Mouse (Mus musculus) gastrocnemius, postnatal 25 days (tissue): ENCODE data around the gene Cep57l1. TPM values are rescaled to one million over a fixed set of nuclear protein-coding genes. Genes with fewer than 3 reads are reported as not detected.

ENCODE experiments used
- DNase-seq: peaks from one replicate; pipeline ENCODE4 v3.0.0; 2022
- total RNA-seq, 2 experiments: library from RNA; stranded (reverse); gene quantifications; 1 replicate in 1 of 2; 2 replicates in 1 of 2; pipeline ENCODE4 v1.2.3; 2021

Gene Cep57l1
- total RNA-seq, 2 experiments from 2014 or later: 2.0 to 2.6 TPM

- DNase-seq: no peak
These were observed 72.4 kb downstream of the Cep57l1 start for GRCm38 (mm10) chr10:41737245-41737644.

- DNase-seq: no peak
These were observed 74.3 kb downstream of the Cep57l1 start for GRCm38 (mm10) chr10:41735398-41735797.

GRCm38 (mm10) chr10:41733214-41733613 lies 76.5 kb downstream of the Cep57l1 start:
- DNase-seq: no peak

- no peak for DNase-seq
These were observed 77.7 kb downstream of the Cep57l1 start for GRCm38 (mm10) chr10:41731932-41732331.

GRCm38 (mm10) chr10:41730746-41731145 lies 78.9 kb downstream of the Cep57l1 start:
- no peak for DNase-seq

GRCm38 (mm10) chr10:41726215-41726614 lies 83.5 kb downstream of the Cep57l1 start:
- DNase-seq: no peak

- no peak for DNase-seq
These were observed 90.1 kb downstream of the Cep57l1 start for GRCm38 (mm10) chr10:41719587-41719986.

- DNase-seq: no peak
These were observed 93.4 kb downstream of the Cep57l1 start, which contains the start of gene Ccdc162 for GRCm38 (mm10) chr10:41716029-41716897. Gene Ccdc162, minus strand, starts transcription at chr10:41716634.

- DNase-seq: no peak
These were observed 94.1 kb downstream of the Cep57l1 start for GRCm38 (mm10) chr10:41715557-41715956.

GRCm38 (mm10) chr10:41711467-41711866 lies 98.2 kb downstream of the Cep57l1 start:
- no peak for DNase-seq

- DNase-seq: no peak
These were observed 98.9 kb downstream of the Cep57l1 start for GRCm38 (mm10) chr10:41710773-41711172.

GRCm38 (mm10) chr10:41709341-41709740 lies 100.3 kb downstream of the Cep57l1 start:
- no peak for DNase-seq

GRCm38 (mm10) chr10:41699669-41700068 lies 110.0 kb downstream of the Cep57l1 start:
- no peak for DNase-seq

GRCm38 (mm10) chr10:41697040-41697439 lies 112.6 kb downstream of the Cep57l1 start:
- peak; percentile 26 for DNase-seq

- DNase-seq: no peak
These were observed 118.7 kb downstream of the Cep57l1 start for GRCm38 (mm10) chr10:41690978-41691377.

- DNase-seq: peak; percentile 17
These were observed 119.5 kb downstream of the Cep57l1 start for GRCm38 (mm10) chr10:41689941-41690887.

- DNase-seq: no peak
These were observed 125.1 kb downstream of the Cep57l1 start for GRCm38 (mm10) chr10:41684548-41684996.

- DNase-seq: peak; percentile 42
These were observed 126.9 kb downstream of the Cep57l1 start for GRCm38 (mm10) chr10:41682546-41683393.

GRCm38 (mm10) chr10:41678746-41679360 lies 130.8 kb downstream of the Cep57l1 start:
- DNase-seq: peak; percentile 63

GRCm38 (mm10) chr10:41677396-41677795 lies 132.3 kb downstream of the Cep57l1 start:
- DNase-seq: no peak

GRCm38 (mm10) chr10:41676661-41677061 lies 133.0 kb downstream of the Cep57l1 start:
- no peak for DNase-seq
